Mouse (Mus musculus) olfactory bulb, adult 2 months (tissue): ENCODE data around the gene Phactr4.

ENCODE experiments used
- CTCF ChIP-seq: fragments of 200-500 bp; IDR thresholded peaks from 2 replicates; pipeline ENCODE4 v1.5.1; 2012; ENCODE audit warnings: low read depth, mild to moderate bottlenecking, low read length, moderate library complexity; ENCODE audit not compliant: insufficient read depth
- POLR2A ChIP-seq: fragments of 200-500 bp; IDR thresholded peaks from 2 replicates; pipeline ENCODE4 v1.6.1; 2012; ENCODE audit warnings: mild to moderate bottlenecking, low read depth, low read length, moderate library complexity; ENCODE audit not compliant: insufficient read depth

DNA sequence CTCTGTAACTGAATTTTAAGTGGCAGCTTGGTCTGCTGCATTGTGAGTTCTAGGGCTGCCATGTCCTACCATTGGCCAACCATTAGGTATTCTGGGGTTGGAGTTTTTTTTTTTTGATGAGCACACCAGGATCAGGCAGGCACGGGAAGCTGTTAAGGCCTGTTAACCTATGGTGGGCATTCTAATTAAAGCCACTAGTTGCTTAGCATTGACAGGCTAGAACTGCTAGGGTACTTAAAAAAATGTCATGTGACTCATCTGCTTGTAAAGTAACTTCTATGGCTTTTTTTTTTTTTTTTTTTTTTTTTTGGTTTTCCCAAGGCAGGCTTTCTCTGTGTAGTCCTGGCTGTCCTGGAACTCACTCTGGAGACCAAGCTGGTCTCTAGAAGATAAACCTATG lies 111.1 kb downstream of the Phactr4 start:
- TF ChIP-seq CTCF (no peak), POLR2A (no peak)
